Mouse (Mus musculus) myocyte (in vitro differentiated cells): ENCODE results near the gene Nfia.

Experiments used
- E2F4 ChIP-seq: IDR thresholded peaks from one replicate; pipeline ENCODE4 v1.6.1; 2011; ENCODE audit warnings: mild to moderate bottlenecking, control low read depth, moderate library complexity; ENCODE audit not compliant: insufficient read depth
- POLR2A ChIP-seq: IDR thresholded peaks from one replicate; pipeline ENCODE4 v1.6.1; 2011; ENCODE audit warnings: low read depth, mild to moderate bottlenecking, control low read depth, moderate library complexity; ENCODE audit not compliant: insufficient read length
- POLR2AphosphoS2 ChIP-seq: IDR thresholded peaks from one replicate; pipeline ENCODE4 v1.6.1; 2011; ENCODE audit warnings: low read depth, control low read depth; ENCODE audit not compliant: insufficient read length
- REST ChIP-seq: IDR thresholded peaks from one replicate; pipeline ENCODE4 v1.6.1; 2011; ENCODE audit warnings: mild to moderate bottlenecking, control low read depth, moderate library complexity; ENCODE audit not compliant: insufficient read depth, insufficient read length
- TCF12 ChIP-seq: IDR thresholded peaks from one replicate; pipeline ENCODE4 v1.6.1; 2011; ENCODE audit warnings: mild to moderate bottlenecking, control low read depth; ENCODE audit not compliant: poor library complexity, insufficient read depth, severe bottlenecking
- USF1 ChIP-seq: IDR thresholded peaks from one replicate; pipeline ENCODE4 v1.6.1; 2011; ENCODE audit warnings: low read depth, mild to moderate bottlenecking, control low read depth, moderate library complexity

- TF ChIP-seq E2F4 (no peak), POLR2AphosphoS2 (no peak), TCF12 (no peak), POLR2A (no peak), REST (no peak), USF1 (no peak)
Measured at GRCm38 (mm10) chr4:98116046-98116445, 343.5 kb downstream of the Nfia start.
